Mouse (Mus musculus) c-Kit-positive CD71-negative TER-119-negative erythroid progenitor cells, embryonic 14.5 days (primary cell): ENCODE measurements at regions not wholly inside any gene's neighbourhood (a gene's known extent, or its start where the extent isn't known, plus 50 kb on each side); places are given as distances from the start of the nearest gene placed in this dataset.
A peak's percentile ranks its signal among the peaks of the same experiment; 100 is the strongest.

ENCODE experiments used
- DNase-seq: peaks from one replicate; pipeline ENCODE4 v3.0.0-alpha.2; 2013; ENCODE audit warnings: low read depth

DNA sequence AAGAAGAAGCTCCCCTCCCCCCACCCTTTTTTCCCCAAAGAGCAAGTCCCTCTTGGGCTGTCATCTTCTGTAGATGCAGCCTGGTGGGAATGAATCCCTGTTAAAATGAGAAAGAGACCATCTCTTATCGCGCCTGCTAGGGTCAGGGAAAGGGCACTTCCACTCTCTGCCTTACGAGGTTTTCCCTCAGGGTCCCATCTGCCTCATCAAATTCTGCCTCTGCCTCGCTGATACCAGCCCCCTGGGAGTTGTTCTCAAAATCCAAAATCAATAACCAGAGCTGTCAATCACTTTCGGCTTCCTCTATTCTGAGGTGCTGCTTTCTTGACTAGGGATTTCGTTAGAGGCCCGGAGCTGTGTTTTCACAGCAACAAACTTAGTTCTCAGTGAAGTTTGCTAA lies 255.7 kb downstream of the Stim2 start:
- no peak for DNase-seq

- DNase-seq: peak; percentile 25
Observed at GRCm38 (mm10) chr5:54258087-54258733, 259.9 kb downstream of the Stim2 start.

DNA sequence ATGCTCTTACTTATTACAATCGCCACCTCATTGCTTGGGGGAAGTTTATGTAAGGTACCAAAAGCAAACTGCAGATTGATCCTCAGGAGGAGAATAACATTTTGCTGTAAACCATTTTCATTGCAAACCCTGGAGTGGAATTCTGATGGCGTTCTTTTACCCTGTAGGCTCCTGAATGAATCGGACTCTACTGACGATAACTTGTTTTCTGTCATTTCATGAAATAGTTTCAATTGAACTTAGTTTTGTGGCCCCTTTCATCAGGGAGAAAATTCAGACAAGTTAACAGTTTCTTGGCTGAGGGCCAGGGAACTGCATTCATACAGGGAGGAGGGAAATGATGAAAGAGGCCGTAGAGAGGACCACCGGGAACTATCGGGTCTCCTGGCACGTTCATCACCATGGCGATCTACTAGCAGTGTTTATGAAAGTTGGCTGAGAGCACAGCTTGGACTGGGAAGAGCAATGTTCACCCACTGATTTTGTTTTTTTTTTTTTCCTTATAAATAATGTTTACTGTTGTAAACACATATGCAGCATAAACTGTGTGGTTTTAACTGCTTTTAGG lies 266.7 kb downstream of the Stim2 start:
- no peak for DNase-seq

DNA sequence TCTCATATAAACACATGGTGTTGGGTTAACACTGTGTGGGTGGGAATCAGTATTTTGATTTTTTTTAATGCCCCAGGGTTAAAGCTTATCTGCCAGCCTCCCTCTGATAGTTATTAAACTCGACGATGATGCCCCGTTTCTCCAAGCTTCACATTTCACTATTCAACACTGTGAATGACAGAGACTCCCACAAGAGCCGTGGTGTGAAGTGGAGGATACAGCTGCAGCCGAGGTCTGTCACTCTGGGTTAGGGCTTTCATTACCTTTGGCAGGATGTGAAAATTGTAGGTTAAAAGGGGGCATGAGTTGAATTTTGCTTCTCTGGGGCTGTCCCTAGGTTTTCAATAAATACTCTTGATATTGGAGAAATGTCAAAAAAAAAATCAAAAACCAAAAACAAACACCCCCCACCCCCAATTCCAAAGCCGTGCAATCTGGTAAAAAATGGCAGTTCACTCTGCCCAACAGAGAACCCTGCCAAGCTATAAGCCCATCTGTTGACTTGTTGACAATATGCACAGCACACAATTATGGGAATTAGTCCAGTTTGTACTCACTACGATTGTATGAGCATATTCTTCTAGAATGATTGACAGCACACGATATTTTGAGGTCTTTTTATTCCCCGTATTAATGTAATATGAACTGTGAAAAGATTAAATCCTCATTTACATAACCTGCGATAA lies 269.7 kb downstream of the Stim2 start:
- no peak for DNase-seq

- no peak for DNase-seq
Observed at GRCm38 (mm10) chr5:54279357-54279756, 281.1 kb downstream of the Stim2 start.

DNA sequence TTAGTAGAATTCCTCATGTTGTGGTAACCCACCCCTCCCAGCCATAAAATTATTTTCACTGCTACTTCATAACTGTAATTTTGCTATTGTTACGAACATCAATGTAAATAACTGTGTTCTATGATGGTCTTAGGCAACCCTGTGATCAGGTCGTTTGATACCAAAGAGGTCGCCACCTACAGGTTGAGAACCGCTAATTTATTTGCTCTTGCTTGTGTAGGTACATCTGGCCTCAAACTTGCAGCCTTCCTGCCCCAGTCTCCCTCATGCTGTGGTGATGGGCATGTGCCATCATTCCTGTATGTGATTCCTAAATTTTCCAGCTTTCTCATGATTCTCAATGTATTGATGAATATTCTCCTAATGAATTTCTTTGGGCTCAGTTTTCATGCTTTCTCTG lies 282.4 kb downstream of the Stim2 start:
- no peak for DNase-seq

- no peak for DNase-seq
Observed at GRCm38 (mm10) chr5:54281121-54281520, 282.8 kb downstream of the Stim2 start.

- no peak for DNase-seq
Observed at GRCm38 (mm10) chr5:54290372-54291080, 292.2 kb downstream of the Stim2 start.

- DNase-seq: no peak
Observed at GRCm38 (mm10) chr5:54291940-54292339, 293.6 kb downstream of the Stim2 start.

GRCm38 (mm10) chr5:54313660-54314279 lies 315.5 kb downstream of the Stim2 start:
- DNase-seq: no peak

DNA sequence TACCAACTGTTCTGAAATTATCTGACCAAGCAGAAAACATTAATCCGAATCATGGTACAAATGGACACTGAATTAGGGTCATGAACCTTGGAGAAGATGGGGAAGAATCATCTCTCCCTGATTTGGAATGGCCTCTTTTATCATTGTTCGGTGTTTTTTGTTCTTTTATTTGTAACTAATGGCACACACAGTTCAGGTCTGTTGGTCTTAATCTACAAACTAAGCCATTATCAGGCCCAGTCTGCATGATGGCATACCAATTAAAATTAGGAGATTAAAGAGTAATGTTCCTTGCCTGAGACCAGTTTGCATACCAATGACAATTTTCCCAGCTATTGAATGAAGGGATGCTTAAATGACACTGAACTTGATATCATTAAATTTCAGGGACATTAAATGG lies 332.1 kb downstream of the Stim2 start:
- DNase-seq: no peak

DNA sequence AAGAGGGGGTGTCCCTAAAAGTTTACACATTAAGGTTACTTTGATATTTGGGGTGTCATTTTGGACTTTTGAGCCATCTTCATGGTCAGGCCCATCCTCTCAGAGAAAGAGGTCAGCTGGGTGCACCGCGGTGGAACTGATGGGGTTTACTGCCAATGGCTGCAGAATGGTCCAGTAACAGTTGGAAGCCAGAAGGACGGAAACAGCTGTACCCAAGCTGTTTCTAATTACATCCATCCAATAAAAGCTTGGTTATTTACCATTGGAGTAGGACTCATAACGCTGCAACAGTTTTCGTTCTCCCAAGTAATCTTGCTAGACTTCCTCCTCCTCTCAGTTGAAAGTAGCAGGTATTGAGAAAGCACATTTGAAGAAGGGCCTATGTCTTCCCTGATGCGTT lies 344.7 kb downstream of the Stim2 start:
- DNase-seq: no peak

DNA sequence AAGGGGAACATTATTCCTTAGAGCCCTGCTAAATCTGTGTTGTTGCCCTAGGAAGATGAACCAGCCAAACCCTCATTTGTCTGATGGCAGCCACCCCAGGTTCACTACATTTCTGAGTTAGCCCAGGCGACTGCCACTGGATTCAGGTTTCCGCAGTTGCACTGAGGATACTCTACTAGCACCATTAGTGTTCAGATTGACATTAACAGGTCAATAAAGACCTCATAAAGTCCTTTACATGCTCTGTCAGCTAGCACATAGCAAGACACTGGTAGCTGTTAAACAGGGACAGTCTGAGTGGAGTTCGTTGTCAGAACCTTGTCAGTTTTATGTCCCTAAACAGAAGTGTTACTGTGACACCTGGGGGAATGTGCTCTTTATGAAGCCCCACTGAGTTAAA lies 345.1 kb downstream of the Stim2 start:
- no peak for DNase-seq

- DNase-seq: no peak
Observed at GRCm38 (mm10) chr5:54348820-54349596, 350.7 kb downstream of the Stim2 start.

DNA sequence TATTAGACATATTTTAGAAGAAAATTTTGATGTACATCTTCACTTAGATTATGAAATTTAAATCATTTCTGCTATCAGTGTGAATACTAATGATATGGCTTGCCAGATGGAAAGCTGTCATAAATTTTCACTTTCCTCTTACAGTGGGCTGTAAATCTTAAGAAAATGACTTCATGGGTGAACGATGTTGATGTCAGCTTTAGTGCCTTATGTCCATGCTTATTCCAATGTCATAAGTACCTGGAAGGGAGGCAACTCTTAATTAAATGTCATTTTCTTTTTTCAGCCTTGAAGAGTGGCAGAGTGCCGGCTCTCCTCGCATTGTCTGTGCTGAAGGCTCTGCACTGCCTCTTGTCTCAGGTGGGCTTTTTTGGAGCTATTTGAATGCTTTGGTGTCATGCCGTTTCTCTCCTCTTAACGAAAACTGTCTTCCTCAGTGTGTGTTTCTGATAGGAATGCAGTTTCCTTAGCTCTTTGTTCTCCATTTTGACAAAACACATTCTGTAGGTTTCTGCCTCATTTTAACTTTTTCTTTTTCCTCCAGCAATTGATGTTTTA lies 351.6 kb downstream of the Stim2 start:
- DNase-seq: no peak

- DNase-seq: no peak
Observed at GRCm38 (mm10) chr5:54356105-54356504, 357.8 kb downstream of the Stim2 start.

DNA sequence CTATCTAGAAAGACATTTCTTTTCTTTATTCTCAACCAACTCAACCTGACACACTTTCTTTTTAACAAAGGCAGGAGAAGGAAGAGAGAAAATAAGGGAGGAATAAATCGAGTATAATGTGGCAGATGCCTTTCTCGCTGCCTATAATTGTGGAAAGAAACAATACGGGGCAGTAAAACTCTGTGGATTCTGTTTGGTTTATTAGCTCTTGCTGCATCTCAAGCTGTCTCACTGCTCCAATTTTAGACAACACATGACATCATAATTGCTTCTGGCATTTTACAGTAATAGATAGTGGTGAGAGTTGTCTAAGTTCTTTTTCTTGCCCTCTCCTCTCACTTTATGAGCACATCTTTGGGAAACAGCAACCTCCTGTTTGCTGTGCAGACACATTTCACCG lies 359.2 kb downstream of the Stim2 start:
- no peak for DNase-seq

GRCm38 (mm10) chr5:54358221-54358620 lies 359.9 kb downstream of the Stim2 start:
- no peak for DNase-seq
